Mouse (Mus musculus) erythroblast, embryonic 14.5 days (primary cell): ENCODE data around the gene P2ry6. TPM values are rescaled to one million over a fixed set of nuclear protein-coding genes. Genes with fewer than 3 reads are reported as not detected.

Source experiments
- H3K27me3 ChIP-seq: 2 replicates; pipeline ENCODE4 v1.6.1; 2012; ENCODE audit warnings: inconsistent platforms; ENCODE audit not compliant: control insufficient read depth
- H3K36me3 ChIP-seq: 2 replicates; pipeline ENCODE4 v1.6.1; 2012; ENCODE audit warnings: mild to moderate bottlenecking, inconsistent platforms; ENCODE audit not compliant: control insufficient read depth
- H3K4me1 ChIP-seq: 2 replicates; pipeline ENCODE4 v1.6.1; 2012; ENCODE audit warnings: inconsistent platforms; ENCODE audit not compliant: control insufficient read depth
- H3K4me3 ChIP-seq: replicated peaks from 2 replicates; pipeline ENCODE3; 2012; ENCODE audit warnings: moderate library complexity, mild to moderate bottlenecking, inconsistent platforms
- H3K9me3 ChIP-seq: 2 replicates; pipeline ENCODE4 v1.6.1; 2012; ENCODE audit warnings: low read length, inconsistent platforms, mixed read lengths; ENCODE audit not compliant: control insufficient read depth
- GATA1 ChIP-seq: IDR thresholded peaks from 2 replicates; pipeline ENCODE4 v1.6.1; 2012; ENCODE audit warnings: low read length, inconsistent platforms, mixed read lengths
- TAL1 ChIP-seq: IDR thresholded peaks from 3 replicates; pipeline ENCODE4 v1.6.1; 2012; ENCODE audit warnings: low read length, inconsistent platforms, mixed read lengths
- polyA plus RNA-seq: library from polyadenylated mRNA; stranded (reverse); fragments of >175 nt; gene quantifications from 2 replicates; pipeline ENCODE4 v1.2.3, GENCODE M21; 2012

Gene P2ry6
- polyA plus RNA-seq, 1 experiment: 0.09 TPM

DNA sequence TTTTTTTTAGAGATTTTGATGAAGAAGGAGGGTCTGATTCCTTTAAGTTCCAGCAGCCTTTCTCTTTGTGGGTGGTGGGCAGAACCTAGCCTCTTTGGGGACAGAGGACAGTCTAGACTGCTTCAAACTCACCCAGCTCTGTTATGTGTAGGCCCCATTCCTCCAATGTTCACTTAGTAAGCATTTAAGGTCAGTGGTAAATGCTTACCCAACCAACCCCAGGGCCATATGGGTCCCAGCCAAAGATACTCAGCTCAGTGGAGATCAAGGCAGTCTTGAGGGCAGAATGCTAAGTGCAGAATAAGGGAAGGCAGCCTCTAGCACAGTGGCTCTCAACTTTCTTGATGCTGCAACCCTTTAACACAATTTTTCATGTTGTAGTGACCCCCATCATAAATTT, 40.9 kb downstream of the P2ry6 start:
- no peaks in the 10 kb centered on the region; the same call in 1 of the 2 replicates for H3K36me3 ChIP-seq
- no peak for TF ChIP-seq TAL1
- TF ChIP-seq GATA1: no peak
- peaks cover 4% of the 10 kb centered on the region; the same call in 1 of the 2 replicates for H3K9me3 ChIP-seq
- peaks cover 61% of the 10 kb centered on the region for H3K27me3 ChIP-seq
- H3K4me3 ChIP-seq: no peak overlapping the region
- H3K4me1 ChIP-seq: peaks cover 15% of the 10 kb centered on the region

DNA sequence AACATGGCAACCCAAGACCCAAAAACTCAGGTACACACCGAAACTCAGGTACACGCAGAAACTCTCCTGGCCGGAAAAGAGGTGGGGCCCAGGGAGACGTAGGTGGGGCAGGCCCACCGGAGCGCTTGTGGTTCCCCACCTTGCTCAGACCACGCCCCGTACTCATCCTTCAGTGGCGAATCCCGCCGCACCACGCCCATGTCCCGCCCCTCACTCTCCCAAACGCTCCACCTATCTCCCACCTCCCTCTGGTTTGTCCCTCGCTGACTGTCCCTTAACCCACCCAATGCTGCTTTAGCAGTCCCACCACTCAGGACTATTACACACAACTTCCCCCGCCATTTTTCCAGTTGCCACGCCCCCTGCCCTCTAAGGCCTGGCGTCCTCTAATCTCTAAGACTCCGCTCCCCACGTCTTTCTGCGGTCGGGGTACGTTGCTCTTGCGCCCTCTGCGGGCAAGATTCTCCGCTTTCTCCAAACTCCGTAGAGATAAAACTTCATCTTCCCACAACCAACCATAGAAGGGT, 41.9 kb downstream of the P2ry6 start:
- Histone ChIP-seq H3K27me3 (peaks cover 71% of the 10 kb centered on the region), H3K9me3 (peaks cover 4% of the 10 kb centered on the region; the same call in 1 of the 2 replicates), H3K36me3 (no peaks in the 10 kb centered on the region; the same call in 1 of the 2 replicates), H3K4me1 (peaks cover 15% of the 10 kb centered on the region), H3K4me3 (peak overlapping the region; percentile 54)
- TF ChIP-seq TAL1 (no peak), GATA1 (no peak)

DNA sequence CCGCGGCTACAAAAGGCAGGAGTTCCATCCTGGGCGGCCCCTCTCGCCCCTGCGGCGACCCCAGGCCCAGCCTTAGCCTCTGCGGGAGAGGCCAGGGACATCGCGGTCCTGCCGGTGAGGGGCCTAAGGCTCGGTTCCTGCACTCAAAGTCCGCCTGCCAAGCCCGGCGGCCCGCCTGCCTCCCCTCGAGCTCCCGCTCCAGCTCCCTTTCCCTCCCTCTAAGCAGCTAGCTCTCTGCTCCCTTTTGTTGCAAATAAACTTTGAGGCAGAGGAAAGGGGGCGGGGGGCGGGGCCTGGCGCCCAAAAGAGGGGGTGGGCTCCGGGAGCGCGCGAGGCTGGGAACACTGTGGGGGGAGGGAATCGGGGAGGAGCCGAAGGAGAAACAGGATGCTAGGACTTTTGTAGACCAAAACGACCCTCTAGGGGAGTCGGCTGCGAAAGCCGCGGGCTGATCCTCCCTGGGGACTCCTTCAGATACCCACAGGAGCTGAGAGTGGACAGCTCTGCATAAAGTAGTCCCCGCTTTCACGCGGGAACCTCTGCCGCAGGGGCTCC, 42.4 kb downstream of the P2ry6 start, which contains the start of gene Arhgef17:
Gene Arhgef17, minus strand, starts transcription at position 182 of the 555 bp plus-strand sequence.
- no peak for TF ChIP-seq TAL1
- no peak for TF ChIP-seq GATA1
- Histone ChIP-seq H3K36me3 (no peaks in the 10 kb centered on the region; the same call in 1 of the 2 replicates), H3K4me3 (peak within 1 kb of the TSS; percentile 54), H3K27me3 (peaks cover 77% of the 10 kb centered on the region), H3K9me3 (peaks cover 4% of the 10 kb centered on the region; the same call in 1 of the 2 replicates), H3K4me1 (peaks cover 15% of the 10 kb centered on the region)

DNA sequence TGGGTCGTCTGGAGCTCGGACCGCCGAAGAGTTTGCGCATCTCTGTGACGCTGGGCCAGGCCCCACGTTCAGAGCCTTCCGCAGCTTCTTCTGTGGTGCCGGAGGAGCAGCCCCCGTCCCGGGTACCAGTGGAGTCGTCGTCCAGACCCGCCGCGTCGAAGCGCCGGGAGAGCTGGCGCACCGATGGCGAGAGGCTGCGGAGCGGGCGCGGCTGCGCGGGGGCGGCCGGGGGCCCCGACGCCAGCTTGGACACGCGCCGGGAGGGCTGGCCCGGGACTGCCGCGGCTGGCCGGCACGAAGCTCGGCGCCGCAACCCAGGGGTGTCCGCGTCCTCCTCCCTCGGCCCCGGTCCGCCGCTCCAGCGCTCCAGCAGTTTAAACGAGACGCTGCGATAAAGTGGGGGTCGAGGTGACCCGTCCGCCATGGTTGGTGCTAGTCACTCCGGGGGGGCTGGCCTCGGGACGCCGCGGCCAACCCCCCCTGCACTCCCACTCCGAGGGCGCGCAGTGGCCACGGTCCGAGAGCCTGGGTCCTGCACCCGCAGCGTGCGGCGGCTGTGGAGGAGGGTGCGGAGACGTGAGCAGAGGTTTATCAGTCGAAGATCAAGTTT, 43.0 kb downstream of the P2ry6 start:
- no peaks in the 10 kb centered on the region; the same call in 1 of the 2 replicates for H3K36me3 ChIP-seq
- TF ChIP-seq GATA1 (no peak), TAL1 (no peak)
- peaks cover 82% of the 10 kb centered on the region for H3K27me3 ChIP-seq
- peak overlapping the region; percentile 46 for H3K4me3 ChIP-seq
- H3K4me1 ChIP-seq: peaks cover 15% of the 10 kb centered on the region
- peaks cover 4% of the 10 kb centered on the region; the same call in 1 of the 2 replicates for H3K9me3 ChIP-seq

DNA sequence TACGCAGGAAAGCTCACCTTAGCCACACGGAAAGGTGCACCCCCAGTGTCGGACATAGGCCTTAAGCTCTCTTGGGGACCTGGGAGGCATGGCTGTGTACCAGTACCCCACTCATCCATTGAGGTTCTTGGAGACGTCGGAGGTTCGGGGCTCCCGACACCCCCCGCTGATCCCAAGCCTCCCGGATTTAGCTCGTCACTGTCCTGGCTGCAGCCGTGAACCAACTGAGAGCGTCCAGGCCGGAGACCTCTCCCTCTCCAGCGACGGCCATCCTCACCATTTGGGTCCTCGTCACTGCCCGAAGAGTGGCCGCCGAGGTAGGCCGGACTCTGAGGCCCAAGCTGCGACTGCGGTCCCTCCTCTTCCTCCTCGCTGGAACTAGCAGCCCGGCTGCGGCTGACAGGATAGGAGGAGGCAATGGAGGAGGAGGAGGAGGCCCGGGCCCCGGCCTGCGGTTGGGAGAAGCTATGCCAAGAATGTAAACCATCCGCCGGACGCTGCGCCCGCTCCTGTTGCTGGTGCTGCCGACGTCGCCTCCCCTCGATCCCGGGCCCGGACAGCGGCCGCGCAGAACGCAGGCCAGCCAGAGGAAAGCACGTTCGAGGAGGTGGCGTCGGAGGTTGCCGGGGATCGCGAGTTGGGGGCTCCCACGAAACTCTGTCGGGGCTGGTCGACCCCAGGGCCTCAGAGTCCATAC, 43.7 kb downstream of the P2ry6 start:
- peaks cover 15% of the 10 kb centered on the region for H3K4me1 ChIP-seq
- peaks cover 85% of the 10 kb centered on the region for H3K27me3 ChIP-seq
- TF ChIP-seq GATA1: no peak
- no peak for TF ChIP-seq TAL1
- H3K9me3 ChIP-seq: peaks cover 4% of the 10 kb centered on the region; the same call in 1 of the 2 replicates
- peak overlapping the region; percentile 46 for H3K4me3 ChIP-seq
- no peaks in the 10 kb centered on the region; the same call in 1 of the 2 replicates for H3K36me3 ChIP-seq

DNA sequence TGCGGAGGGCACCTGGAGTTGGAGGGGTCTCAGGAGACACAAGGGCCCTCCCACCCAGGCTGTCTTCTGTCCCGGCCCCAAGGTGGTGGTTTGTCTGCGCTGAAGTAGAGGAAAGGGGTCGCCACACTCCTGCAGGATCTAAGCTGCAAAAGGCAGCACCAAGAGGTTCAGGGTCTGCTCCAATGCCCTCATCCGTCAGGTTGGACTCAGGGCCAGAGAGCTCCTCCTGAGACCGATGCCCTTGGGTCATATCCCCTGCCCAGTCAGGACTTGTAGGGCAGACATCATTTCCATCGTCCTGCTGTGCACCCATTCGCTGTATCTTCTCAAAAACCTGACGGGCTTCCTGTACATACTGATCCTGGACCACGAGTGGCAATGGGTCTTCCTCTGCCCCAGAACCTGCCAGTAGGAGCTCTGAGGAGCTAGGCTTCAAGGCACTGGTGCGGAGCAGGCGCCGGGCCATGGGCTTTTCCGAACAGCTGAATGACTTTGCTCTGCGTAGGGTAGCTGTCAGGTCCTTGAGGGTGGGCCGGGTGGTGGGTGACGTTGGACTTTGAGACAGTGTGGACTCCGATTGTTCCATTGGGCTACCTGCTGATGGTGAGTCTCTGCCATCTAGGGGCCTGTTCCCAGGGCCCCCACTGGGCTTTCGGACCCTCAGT, 44.7 kb downstream of the P2ry6 start:
- Histone ChIP-seq H3K4me3 (no peak overlapping the region), H3K4me1 (peaks cover 15% of the 10 kb centered on the region), H3K36me3 (no peaks in the 10 kb centered on the region; the same call in 1 of the 2 replicates)

DNA sequence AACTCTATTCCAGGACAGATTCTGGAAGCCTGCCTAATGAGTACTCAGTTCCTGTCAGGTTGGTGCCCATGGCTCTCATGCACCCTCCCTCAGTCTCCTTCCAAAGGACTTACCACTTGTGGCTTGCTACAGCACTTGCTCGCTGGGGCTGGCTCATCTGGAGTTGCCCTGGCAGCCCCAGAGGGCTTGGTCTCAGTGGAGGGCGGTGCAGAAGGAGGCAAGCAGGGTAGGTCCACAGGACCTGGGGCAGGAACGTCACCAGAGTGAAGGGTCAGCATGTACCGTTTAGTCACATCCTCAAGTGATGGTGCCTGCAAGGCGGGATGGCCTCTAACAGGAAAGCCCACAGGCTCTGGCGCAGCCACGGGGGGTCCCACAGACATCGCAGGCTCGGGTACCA, 46.0 kb downstream of the P2ry6 start:
- no peak for TF ChIP-seq GATA1
- no peak for TF ChIP-seq TAL1

More for the DNA sequence above, 44.7 kb downstream of the P2ry6 start:
- no peak for TF ChIP-seq TAL1
- peaks cover 4% of the 10 kb centered on the region; the same call in 1 of the 2 replicates for H3K9me3 ChIP-seq
- H3K27me3 ChIP-seq: peaks cover 87% of the 10 kb centered on the region

DNA sequence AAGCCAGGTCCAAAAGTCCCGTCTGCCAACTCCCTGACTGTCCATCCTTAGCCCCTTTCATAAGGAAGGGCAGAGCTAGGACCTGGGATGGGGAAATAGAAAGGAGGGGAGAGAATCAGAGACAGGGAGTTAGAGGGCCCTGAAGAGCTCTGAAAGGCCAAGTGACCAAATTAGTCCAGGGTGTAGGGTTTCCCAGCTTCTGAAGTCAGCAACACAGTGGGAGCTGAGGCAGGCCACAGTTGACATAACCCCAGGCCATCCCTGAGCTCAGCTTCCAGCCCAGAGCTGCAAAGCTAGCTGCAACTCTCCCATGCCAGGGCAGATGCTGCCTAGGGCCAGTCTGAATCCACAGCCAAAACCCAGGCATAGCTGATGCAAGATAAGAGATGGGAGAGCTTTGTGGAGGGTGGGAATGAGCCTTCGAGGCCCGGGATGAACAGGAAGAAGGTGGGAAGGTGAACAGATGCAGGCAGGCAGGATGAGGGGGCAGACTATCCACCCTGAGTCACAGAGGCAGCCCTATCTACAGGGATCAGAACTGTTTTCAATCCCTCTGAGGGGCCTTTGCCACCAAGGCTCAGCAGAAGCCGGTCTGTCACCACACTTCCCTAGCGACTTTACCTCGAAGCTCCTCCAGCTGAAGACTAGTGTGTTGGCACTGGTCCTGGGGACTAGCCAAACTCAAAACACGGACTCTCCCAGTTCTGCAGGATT, 47.0 kb downstream of the P2ry6 start:
- H3K27me3 ChIP-seq: peaks cover 65% of the 10 kb centered on the region
- no peaks in the 10 kb centered on the region; the same call in 1 of the 2 replicates for H3K36me3 ChIP-seq
- no peak overlapping the region for H3K4me3 ChIP-seq
- H3K9me3 ChIP-seq: peaks cover 4% of the 10 kb centered on the region; the same call in 1 of the 2 replicates
- peaks cover 11% of the 10 kb centered on the region for H3K4me1 ChIP-seq
- no peak for TF ChIP-seq TAL1
- no peak for TF ChIP-seq GATA1

More for the DNA sequence above, 46.0 kb downstream of the P2ry6 start:
- peaks cover 15% of the 10 kb centered on the region for H3K4me1 ChIP-seq
- H3K4me3 ChIP-seq: no peak overlapping the region
- peaks cover 75% of the 10 kb centered on the region for H3K27me3 ChIP-seq
- H3K36me3 ChIP-seq: no peaks in the 10 kb centered on the region; the same call in 1 of the 2 replicates
- peaks cover 4% of the 10 kb centered on the region; the same call in 1 of the 2 replicates for H3K9me3 ChIP-seq
